Mouse (Mus musculus): ENCODE measurements at regions not wholly inside any gene's neighbourhood (a gene's known extent, or its start where the extent isn't known, plus 50 kb on each side); places are given as distances from the start of the nearest gene placed in this dataset.
A peak's percentile ranks its signal among the peaks of the same experiment; 100 is the strongest.

GRCm38 (mm10) chr8:11098228-11098778 is 90.0 kb upstream of the Irs2 start:
- Histone ChIP-seq H3K4me2 (ENCODE audit: low read depth, low read length) (no peak overlapping the region), H3K4me3 (ENCODE audit: low read length) (no peak overlapping the region), H3K27me3 (replicated peaks; ENCODE audit: control insufficient read depth, insufficient read depth, low read length) (no peaks in the 10 kb centered on the region), H3K36me3 (ENCODE audit: control insufficient read depth, insufficient read depth, low read length) (no peaks in the 10 kb centered on the region), H3K9me3 (ENCODE audit: control insufficient read depth, low read length) (no peaks in the 10 kb centered on the region), H3K9ac (ENCODE audit: low read depth, low read length) (no peak overlapping the region), H3K4me1 (ENCODE audit: control insufficient read depth, insufficient read depth, low read length) (no peaks in the 10 kb centered on the region), H3K27ac (ENCODE audit: low read length) (no peak overlapping the region)
- ATAC-seq = peak; percentile 43
- 56% methylated on average over 10 of the region's 10 CpGs for WGBS

GRCm38 (mm10) chr8:11097813-11098212 is 89.6 kb upstream of the Irs2 start:
- no peaks in the 10 kb centered on the region for H3K27me3 ChIP-seq (replicated peaks; ENCODE audit: control insufficient read depth, insufficient read depth, low read length)
- H3K9ac ChIP-seq (ENCODE audit: low read depth, low read length) = no peak overlapping the region
- 82% methylated on average over 3 of the region's 3 CpGs for WGBS
- ATAC-seq = no peak
- H3K4me3 ChIP-seq (ENCODE audit: low read length) = no peak overlapping the region
- no peaks in the 10 kb centered on the region for H3K36me3 ChIP-seq (ENCODE audit: control insufficient read depth, insufficient read depth, low read length)
- H3K9me3 ChIP-seq (ENCODE audit: control insufficient read depth, low read length) = no peaks in the 10 kb centered on the region
- no peak overlapping the region for H3K27ac ChIP-seq (ENCODE audit: low read length)
- no peaks in the 10 kb centered on the region for H3K4me1 ChIP-seq (ENCODE audit: control insufficient read depth, insufficient read depth, low read length)
- H3K4me2 ChIP-seq (ENCODE audit: low read depth, low read length) = no peak overlapping the region

DNA sequence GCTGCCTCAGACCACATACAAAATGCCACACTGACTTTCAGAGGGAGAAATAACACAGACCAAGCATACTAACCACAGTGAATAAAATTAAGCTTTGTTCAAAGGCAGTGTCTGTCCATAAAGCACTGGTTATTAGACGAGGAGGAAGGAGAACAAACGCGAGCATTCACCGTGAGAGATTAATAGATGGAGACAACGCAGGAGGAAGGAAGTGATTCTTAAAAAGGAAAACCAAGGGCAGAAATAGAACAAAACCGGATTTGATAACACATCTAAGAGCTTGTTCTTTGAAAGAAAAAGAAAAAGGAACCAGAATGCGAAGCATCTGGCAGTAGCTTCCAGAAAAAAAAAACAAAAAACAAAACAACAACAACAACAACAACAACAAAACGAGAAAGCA is 86.3 kb upstream of the Irs2 start:
- 50% methylated on average over 8 of the region's 8 CpGs for WGBS
- no peak overlapping the region for H3K27ac ChIP-seq (ENCODE audit: low read length)

GRCm38 (mm10) chr8:11092348-11092747 is 84.1 kb upstream of the Irs2 start:
- H3K9me3 ChIP-seq (ENCODE audit: control insufficient read depth, low read length) = no peaks in the 10 kb centered on the region
- no peak for ATAC-seq
- H3K4me3 ChIP-seq (ENCODE audit: low read length) = no peak overlapping the region
- no peak overlapping the region for H3K4me2 ChIP-seq (ENCODE audit: low read depth, low read length)
- no peak overlapping the region for H3K9ac ChIP-seq (ENCODE audit: low read depth, low read length)
- H3K27ac ChIP-seq (ENCODE audit: low read length) = no peak overlapping the region
- H3K4me1 ChIP-seq (ENCODE audit: control insufficient read depth, insufficient read depth, low read length) = no peaks in the 10 kb centered on the region
- H3K27me3 ChIP-seq (replicated peaks; ENCODE audit: control insufficient read depth, insufficient read depth, low read length) = no peaks in the 10 kb centered on the region
- H3K36me3 ChIP-seq (ENCODE audit: control insufficient read depth, insufficient read depth, low read length) = no peaks in the 10 kb centered on the region
- 48% methylated on average over 4 of the region's 4 CpGs for WGBS

More for the DNA sequence above, 86.3 kb upstream of the Irs2 start:
- no peaks in the 10 kb centered on the region for H3K9me3 ChIP-seq (ENCODE audit: control insufficient read depth, low read length)
- no peak for ATAC-seq
- no peaks in the 10 kb centered on the region for H3K27me3 ChIP-seq (replicated peaks; ENCODE audit: control insufficient read depth, insufficient read depth, low read length)
- H3K36me3 ChIP-seq (ENCODE audit: control insufficient read depth, insufficient read depth, low read length) = no peaks in the 10 kb centered on the region
- H3K4me2 ChIP-seq (ENCODE audit: low read depth, low read length) = no peak overlapping the region
- no peak overlapping the region for H3K9ac ChIP-seq (ENCODE audit: low read depth, low read length)
- no peaks in the 10 kb centered on the region for H3K4me1 ChIP-seq (ENCODE audit: control insufficient read depth, insufficient read depth, low read length)
- no peak overlapping the region for H3K4me3 ChIP-seq (ENCODE audit: low read length)

DNA sequence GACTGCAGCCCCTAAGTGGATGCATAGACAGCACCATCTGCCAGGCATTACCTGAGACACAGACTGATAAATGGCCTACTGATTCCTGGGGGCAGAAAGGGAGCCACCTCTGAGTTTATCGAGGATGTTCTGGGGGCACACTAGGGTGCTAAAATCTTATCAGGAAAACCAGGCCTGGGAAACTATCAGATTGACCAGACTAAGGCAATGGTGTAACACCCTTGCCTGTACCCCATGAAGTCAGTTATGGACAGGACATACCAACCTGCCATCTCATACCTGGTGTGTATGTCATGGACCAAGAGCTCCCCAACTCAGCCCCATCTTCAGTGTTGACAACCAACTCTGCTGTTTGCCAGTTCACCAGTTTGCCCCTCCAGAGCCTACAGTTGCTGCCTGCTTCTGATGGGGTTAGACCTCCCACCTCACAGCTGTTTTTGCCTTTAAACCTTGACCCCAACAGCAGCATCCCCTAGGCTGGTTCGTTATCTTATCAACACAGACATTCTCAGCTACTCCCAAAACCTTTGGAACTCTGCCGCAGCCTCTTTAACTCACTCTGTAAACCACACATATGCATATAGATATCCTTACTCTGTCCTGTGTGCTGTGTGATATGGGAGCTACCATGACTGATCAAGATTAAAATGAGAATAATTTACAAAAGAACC is 83.6 kb upstream of the Irs2 start:
- H3K36me3 ChIP-seq (ENCODE audit: control insufficient read depth, insufficient read depth, low read length) = no peaks in the 10 kb centered on the region
- H3K9ac ChIP-seq (ENCODE audit: low read depth, low read length) = no peak overlapping the region
- 0 out of 2 replicates have a peak, but pooled peaks have one; percentile 36 for ATAC-seq
- H3K4me3 ChIP-seq (ENCODE audit: low read length) = no peak overlapping the region
- no peaks in the 10 kb centered on the region for H3K9me3 ChIP-seq (ENCODE audit: control insufficient read depth, low read length)
- H3K27me3 ChIP-seq (replicated peaks; ENCODE audit: control insufficient read depth, insufficient read depth, low read length) = no peaks in the 10 kb centered on the region
- H3K27ac ChIP-seq (ENCODE audit: low read length) = no peak overlapping the region
- no peaks in the 10 kb centered on the region for H3K4me1 ChIP-seq (ENCODE audit: control insufficient read depth, insufficient read depth, low read length)
- no peak overlapping the region for H3K4me2 ChIP-seq (ENCODE audit: low read depth, low read length)
- 59% methylated on average over 3 of the region's 3 CpGs for WGBS

DNA sequence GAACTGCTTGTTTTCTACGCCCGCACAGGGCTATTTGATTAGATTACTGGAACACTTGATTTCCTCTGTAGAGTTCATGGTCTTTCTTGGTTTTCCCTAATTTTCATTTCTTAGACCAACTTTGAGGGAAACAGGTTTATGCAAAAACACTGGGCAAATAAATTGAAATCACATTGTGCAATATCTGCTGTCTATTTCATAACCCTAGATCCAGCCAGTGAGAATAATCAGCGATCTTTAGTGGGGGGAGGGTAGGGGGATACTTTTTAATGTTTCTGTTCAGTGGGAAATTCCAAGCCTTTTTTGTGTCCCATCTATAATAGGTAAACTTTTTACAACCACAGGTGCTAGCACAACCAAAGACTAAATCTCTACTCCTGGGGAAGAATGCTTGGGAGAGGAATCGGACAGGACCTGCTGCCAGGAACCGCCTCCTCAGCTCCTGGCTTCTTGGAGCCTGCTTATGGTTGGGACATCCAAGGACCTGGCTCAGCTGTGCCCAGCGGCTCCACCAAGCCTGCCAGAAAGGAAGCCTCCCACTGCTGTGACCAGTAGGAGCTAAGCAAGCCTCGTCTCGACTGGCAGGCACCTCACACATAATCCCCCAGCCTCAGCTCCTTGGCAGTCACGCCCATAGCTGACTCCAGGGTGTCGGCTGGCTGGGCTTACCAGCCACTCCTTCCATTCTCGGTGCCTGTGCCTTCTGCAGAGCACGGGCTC is 80.8 kb upstream of the Irs2 start:
- H3K9me3 ChIP-seq (ENCODE audit: control insufficient read depth, low read length) = no peaks in the 10 kb centered on the region
- no peaks in the 10 kb centered on the region for H3K36me3 ChIP-seq (ENCODE audit: control insufficient read depth, insufficient read depth, low read length)
- H3K4me2 ChIP-seq (ENCODE audit: low read depth, low read length) = no peak overlapping the region
- peaks cover 9% of the 10 kb centered on the region; the same call in 1 of the 2 replicates for H3K4me1 ChIP-seq (ENCODE audit: control insufficient read depth, insufficient read depth, low read length)
- no peak overlapping the region for H3K27ac ChIP-seq (ENCODE audit: low read length)
- no peak for ATAC-seq
- 49% methylated on average over 12 of the region's 12 CpGs for WGBS
- no peaks in the 10 kb centered on the region for H3K27me3 ChIP-seq (replicated peaks; ENCODE audit: control insufficient read depth, insufficient read depth, low read length)
- H3K9ac ChIP-seq (ENCODE audit: low read depth, low read length) = no peak overlapping the region
- no peak overlapping the region for H3K4me3 ChIP-seq (ENCODE audit: low read length)

DNA sequence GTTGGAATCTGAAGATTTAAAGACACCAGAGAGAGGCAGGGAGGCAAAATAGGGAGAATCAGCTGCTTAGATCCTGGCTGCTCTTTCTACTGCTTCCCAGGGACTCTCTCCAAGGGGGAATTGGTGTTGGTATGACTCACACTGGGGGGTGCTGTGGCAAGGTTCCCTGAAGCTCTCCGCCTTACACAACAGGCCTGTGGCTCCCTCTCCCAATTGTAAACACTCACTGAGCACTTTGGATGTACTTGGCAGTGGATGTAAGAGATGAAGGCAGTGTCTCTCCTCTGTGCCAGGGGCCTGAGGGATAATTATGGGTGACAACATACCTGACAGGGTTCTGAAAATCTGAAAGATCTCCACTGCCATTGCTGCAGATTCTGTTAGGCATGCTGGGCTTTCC is 77.0 kb upstream of the Irs2 start:
- Histone ChIP-seq H3K4me3 (ENCODE audit: low read length) (no peak overlapping the region), H3K27me3 (replicated peaks; ENCODE audit: control insufficient read depth, insufficient read depth, low read length) (no peaks in the 10 kb centered on the region), H3K36me3 (ENCODE audit: control insufficient read depth, insufficient read depth, low read length) (no peaks in the 10 kb centered on the region), H3K9me3 (ENCODE audit: control insufficient read depth, low read length) (no peaks in the 10 kb centered on the region), H3K9ac (ENCODE audit: low read depth, low read length) (peak overlapping the region; percentile 48; the same call in 1 of the 2 replicates), H3K27ac (ENCODE audit: low read length) (peak overlapping the region; percentile 37), H3K4me2 (ENCODE audit: low read depth, low read length) (no peak overlapping the region), H3K4me1 (ENCODE audit: control insufficient read depth, insufficient read depth, low read length) (peaks cover 11% of the 10 kb centered on the region)
- ATAC-seq = 0 out of 2 replicates have a peak, but pooled peaks have one; percentile 11
- WGBS = 56% methylated on average over 1 of the region's 1 CpGs

GRCm38 (mm10) chr8:11084051-11084533 is 75.8 kb upstream of the Irs2 start:
- WGBS = 57% methylated on average over 2 of the region's 2 CpGs
- H3K9ac ChIP-seq (ENCODE audit: low read depth, low read length) = no peak overlapping the region
- no peak for ATAC-seq
- no peaks in the 10 kb centered on the region for H3K9me3 ChIP-seq (ENCODE audit: control insufficient read depth, low read length)
- H3K27ac ChIP-seq (ENCODE audit: low read length) = no peak overlapping the region
- H3K36me3 ChIP-seq (ENCODE audit: control insufficient read depth, insufficient read depth, low read length) = no peaks in the 10 kb centered on the region
- no peaks in the 10 kb centered on the region for H3K27me3 ChIP-seq (replicated peaks; ENCODE audit: control insufficient read depth, insufficient read depth, low read length)
- H3K4me2 ChIP-seq (ENCODE audit: low read depth, low read length) = no peak overlapping the region
- peaks cover 19% of the 10 kb centered on the region for H3K4me1 ChIP-seq (ENCODE audit: control insufficient read depth, insufficient read depth, low read length)
- H3K4me3 ChIP-seq (ENCODE audit: low read length) = no peak overlapping the region

GRCm38 (mm10) chr8:11080813-11081212 is 72.6 kb upstream of the Irs2 start:
- WGBS = 61% methylated on average over 2 of the region's 2 CpGs
- Histone ChIP-seq H3K27me3 (replicated peaks; ENCODE audit: control insufficient read depth, insufficient read depth, low read length) (no peaks in the 10 kb centered on the region), H3K9me3 (ENCODE audit: control insufficient read depth, low read length) (no peaks in the 10 kb centered on the region), H3K27ac (ENCODE audit: low read length) (no peak overlapping the region), H3K36me3 (ENCODE audit: control insufficient read depth, insufficient read depth, low read length) (no peaks in the 10 kb centered on the region), H3K4me2 (ENCODE audit: low read depth, low read length) (no peak overlapping the region), H3K4me3 (ENCODE audit: low read length) (no peak overlapping the region), H3K4me1 (ENCODE audit: control insufficient read depth, insufficient read depth, low read length) (peaks cover 40% of the 10 kb centered on the region), H3K9ac (ENCODE audit: low read depth, low read length) (no peak overlapping the region)
- peak; percentile 47; the same call in 1 of the 2 replicates for ATAC-seq

Measured in intestine, embryonic 16.5 days (tissue).